Mouse (Mus musculus): ENCODE measurements around the gene Gpalpp1. TPM values are rescaled to one million over a fixed set of nuclear protein-coding genes. Genes with fewer than 3 reads are reported as not detected.

Gene Gpalpp1
- total RNA-seq, 2 experiments from 2014 or later, result 16.3 to 16.7 TPM

Other genes with a start within 250 kb of the Gpalpp1 start
- not detected for gene Kctd4, start 155.8 kb downstream of the Gpalpp1 start, total RNA-seq (2021)
- gene Gtf2f2, start 99.9 kb downstream of the Gpalpp1 start, total RNA-seq (2021), result 10 to 100 TPM; 21.8 to 24.8 TPM
- 1 to 10 TPM; 7.2 to 7.6 TPM for gene Nufip1, start 131 bp upstream of the Gpalpp1 start, total RNA-seq (2021)

Measured in adrenal gland, postnatal 10 days (tissue).